Mouse (Mus musculus) embryonic fibroblast, embryonic 13.5 days (primary cell): Measurements from ENCODE around the gene Alyref.

Experiments
- CTCF ChIP-seq: IDR thresholded peaks from 2 replicates; pipeline ENCODE4 v1.5.1; 2011; ENCODE audit warnings: mild to moderate bottlenecking, control low read depth, low read length, moderate library complexity, borderline replicate concordance; ENCODE audit not compliant: insufficient read depth
- POLR2A ChIP-seq: IDR thresholded peaks from 2 replicates; pipeline ENCODE4 v1.6.1; 2011; ENCODE audit warnings: low read depth, mild to moderate bottlenecking, control low read depth, low read length, moderate library complexity

DNA sequence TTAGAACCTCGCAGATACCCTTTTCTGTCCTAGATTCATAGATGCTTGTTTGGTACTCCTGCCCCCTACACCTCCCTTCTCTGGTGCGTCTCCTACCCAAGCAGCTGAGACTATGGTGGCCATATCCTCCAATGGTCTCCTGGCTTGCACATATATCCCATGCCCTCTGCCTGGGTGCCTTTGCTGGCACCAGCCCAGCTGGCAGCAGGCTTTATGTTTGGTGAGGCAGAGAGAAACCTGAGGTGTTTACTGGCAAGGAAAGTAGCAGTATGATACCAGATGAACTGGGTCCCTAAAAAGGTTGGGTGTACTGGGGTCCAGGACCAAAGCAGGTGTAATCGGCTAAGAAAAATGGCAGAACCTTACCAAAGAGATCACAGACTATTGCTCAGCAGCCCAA, 52.2 kb downstream of the Alyref start:
- TF ChIP-seq POLR2A, result no peak
- TF ChIP-seq CTCF, result no peak
